Mouse (Mus musculus): ENCODE results near the gene Fam126a. TPM values are rescaled to one million over a fixed set of nuclear protein-coding genes. Genes with fewer than 3 reads are reported as not detected.

Gene Fam126a
- polyA plus RNA-seq, 1 experiment: 2.9 TPM

GRCm38 (mm10) chr5:23974994-23975575 lies 55.4 kb downstream of the Fam126a start:
- no peak for TF ChIP-seq GATA1 (IDR thresholded peaks at IDR 0.05; ENCODE audit: low read length)

GRCm38 (mm10) chr5:23967705-23968104 lies 62.8 kb downstream of the Fam126a start:
- TF ChIP-seq GATA1 (IDR thresholded peaks at IDR 0.05; ENCODE audit: low read length): no peak

- no peak for TF ChIP-seq GATA1 (IDR thresholded peaks at IDR 0.05; ENCODE audit: low read length)
These were observed 65.8 kb downstream of the Fam126a start for GRCm38 (mm10) chr5:23964599-23965165.

- no peak for TF ChIP-seq GATA1 (IDR thresholded peaks at IDR 0.05; ENCODE audit: low read length)
These were observed 77.4 kb downstream of the Fam126a start for GRCm38 (mm10) chr5:23953047-23953446.

GRCm38 (mm10) chr5:23948071-23948470 lies 82.4 kb downstream of the Fam126a start:
- TF ChIP-seq GATA1 (IDR thresholded peaks at IDR 0.05; ENCODE audit: low read length): no peak

GRCm38 (mm10) chr5:23945056-23945455 lies 85.4 kb downstream of the Fam126a start:
- TF ChIP-seq GATA1 (IDR thresholded peaks at IDR 0.05; ENCODE audit: low read length): no peak

GRCm38 (mm10) chr5:23943534-23943933 lies 87.0 kb downstream of the Fam126a start:
- no peak for TF ChIP-seq GATA1 (IDR thresholded peaks at IDR 0.05; ENCODE audit: low read length)

- peak; percentile 52 for TF ChIP-seq GATA1 (IDR thresholded peaks at IDR 0.05; ENCODE audit: low read length)
These were observed 106.9 kb downstream of the Fam126a start for GRCm38 (mm10) chr5:23923481-23924165.

- peak; percentile 92 for TF ChIP-seq GATA1 (IDR thresholded peaks at IDR 0.05; ENCODE audit: low read length)
These were observed 107.8 kb downstream of the Fam126a start for GRCm38 (mm10) chr5:23922516-23923291.

- no peak for TF ChIP-seq GATA1 (IDR thresholded peaks at IDR 0.05; ENCODE audit: low read length)
These were observed 109.2 kb downstream of the Fam126a start for GRCm38 (mm10) chr5:23921316-23921715.

- no peak for TF ChIP-seq GATA1 (IDR thresholded peaks at IDR 0.05; ENCODE audit: low read length)
These were observed 110.4 kb downstream of the Fam126a start for GRCm38 (mm10) chr5:23919892-23920731.

- TF ChIP-seq GATA1 (IDR thresholded peaks at IDR 0.05; ENCODE audit: low read length): no peak
These were observed 113.2 kb downstream of the Fam126a start for GRCm38 (mm10) chr5:23917301-23917700.

GRCm38 (mm10) chr5:23911556-23911955 lies 118.9 kb downstream of the Fam126a start:
- no peak for TF ChIP-seq GATA1 (IDR thresholded peaks at IDR 0.05; ENCODE audit: low read length)

- no peak for TF ChIP-seq GATA1 (IDR thresholded peaks at IDR 0.05; ENCODE audit: low read length)
These were observed 121.2 kb downstream of the Fam126a start for GRCm38 (mm10) chr5:23909256-23909655.

GRCm38 (mm10) chr5:23908486-23909090 lies 121.9 kb downstream of the Fam126a start:
- TF ChIP-seq GATA1 (IDR thresholded peaks at IDR 0.05; ENCODE audit: low read length): no peak

Measured in G1E-ER4 (cell line).